Mouse (Mus musculus) kidney, adult 2 months (tissue): Measurements from ENCODE around the gene Tyw5.

Source experiments
- CTCF ChIP-seq: fragments of 200-500 bp; conservative IDR thresholded peaks from 2 replicates; pipeline ENCODE4 v1.5.1; 2011; ENCODE audit warnings: low read depth, mild to moderate bottlenecking, control low read depth, low read length, moderate library complexity, mixed read lengths; ENCODE audit not compliant: insufficient read depth, insufficient read length
- POLR2A ChIP-seq: fragments of 200-500 bp; IDR thresholded peaks from one replicate; pipeline ENCODE4 v1.6.1; 2011; ENCODE audit warnings: low read depth, low read length, control low read depth

- TF ChIP-seq CTCF (no peak), POLR2A (no peak)
Observed at GRCm38 (mm10) chr1:57375276-57375675, 31.6 kb downstream of the Tyw5 start.
